Mouse (Mus musculus) Patski (cell line): Measurements from ENCODE around the gene Sft2d2. TPM values are rescaled to one million over a fixed set of nuclear protein-coding genes. Genes with fewer than 3 reads are reported as not detected.
A peak's percentile ranks its signal among the peaks of the same experiment; 100 is the strongest.

Experiments
- ATAC-seq: fragments of 100-300 bp; one replicate; pipeline ENCODE4 v1.8.0; 2021
- CTCF ChIA-PET: fragments of 350-600 bp; sonication (Branson Sonifier 250); formaldehyde crosslinking; loops from one replicate; lab custom pipeline; 2022; ENCODE audit warnings: inconsistent platforms; lab: Charles Lee
- POLR2A ChIA-PET: fragments of 350-600 bp; sonication (Branson Sonifier 250); formaldehyde crosslinking; loops from one replicate; lab custom pipeline; 2022; ENCODE audit warnings: antibody characterized with exemption, inconsistent platforms; lab: Charles Lee
- DNase-seq: peaks from one replicate; pipeline ENCODE4 v3.0.0-alpha.2; 2011; ENCODE audit warnings: low read depth, low spot score
- H3K27me3 ChIP-seq: fragments of 371-371 bp; one replicate; pipeline ENCODE4 v1.5.1; 2021
- CTCF ChIP-seq: fragments of 100-300 bp; IDR thresholded peaks from one replicate; pipeline ENCODE4 v1.5.1; 2021
- in situ Hi-C: fragments of 300-500 bp; cut with MboI; formaldehyde crosslinking; loops from 3 replicates; pipeline ENCODE4 v1.11.1; 2018; ENCODE audit warnings: low pct_unique_long_range_greater_than_20kb, mixed read lengths
- polyA plus RNA-seq: library from polyadenylated mRNA; unstranded; gene quantifications from one replicate; pipeline ENCODE4 v1.2.3, GENCODE M21; 2021

Sft2d2 gene
- polyA plus RNA-seq, 1 experiment from 2014 or later = 44.8 TPM

GRCm38 (mm10) chr1:165133279-165133678 lies 61.0 kb downstream of the Sft2d2 start:
- DNase-seq (no peak), ATAC-seq (no peak)
- TF ChIP-seq CTCF = no peak
- ChIA-PET POLR2A (no interaction called here), CTCF (interaction anchor here (1.1 to 3.5 kb wide), 7 partner anchors 13 to 817 kb away, joined by 3 to 18 read pairs (median 3); no protein-coding TSS in a partner anchor)
- H3K27me3 ChIP-seq = peaks cover 12% of the 10 kb centered on the region
- in situ Hi-C loops = no loop called here

GRCm38 (mm10) chr1:165132187-165132877 lies 61.9 kb downstream of the Sft2d2 start:
- H3K27me3 ChIP-seq = peaks cover 6% of the 10 kb centered on the region
- in situ Hi-C loops = no loop called here
- ATAC-seq (no peak), DNase-seq (no peak)
- CTCF ChIA-PET = interaction anchor here (0.7 to 3.5 kb wide), 15 partner anchors 9 to 816 kb away, joined by 3 to 18 read pairs (median 4); no protein-coding TSS in a partner anchor
- peak; percentile 91 for TF ChIP-seq CTCF
- POLR2A ChIA-PET = interaction anchor here (1.4 kb wide), 1 partner anchor 11 kb away, joined by 3 read pairs; no protein-coding TSS in a partner anchor

GRCm38 (mm10) chr1:165129573-165129972 lies 64.7 kb downstream of the Sft2d2 start:
- POLR2A ChIA-PET = no interaction called here
- no peak for TF ChIP-seq CTCF
- CTCF ChIA-PET = no interaction called here
- no peaks in the 10 kb centered on the region for H3K27me3 ChIP-seq
- in situ Hi-C loops = no loop called here
- DNase-seq (no peak), ATAC-seq (no peak)

Other genes starting within 250 kb of the Sft2d2 start
- not detected for gene Tbx19, start 33.7 kb downstream of the Sft2d2 start, polyA plus RNA-seq
- gene Tiprl, start 42.6 kb upstream of the Sft2d2 start, polyA plus RNA-seq = 72.6 TPM
- 13.5 TPM for gene Gpr161, start 101.4 kb upstream of the Sft2d2 start, polyA plus RNA-seq